Mouse (Mus musculus) retina, postnatal 7 days (tissue): Measurements from ENCODE around the gene Coro2b.

Experiments used
- DNase-seq: peaks from one replicate; pipeline ENCODE4 v3.0.0-alpha.2; 2012; ENCODE audit warnings: low read depth, low spot score

The Coro2b gene

GRCm38 (mm10) chr9:62438085-62438754 is 98.6 kb downstream of the Coro2b start:
- no peak for DNase-seq

GRCm38 (mm10) chr9:62437446-62437845 is 99.4 kb downstream of the Coro2b start:
- DNase-seq = no peak

GRCm38 (mm10) chr9:62435613-62436318 is 101.1 kb downstream of the Coro2b start:
- no peak for DNase-seq

- no peak for DNase-seq
These were observed 104.4 kb downstream of the Coro2b start for GRCm38 (mm10) chr9:62432261-62433060.

GRCm38 (mm10) chr9:62430741-62431140 is 106.1 kb downstream of the Coro2b start:
- no peak for DNase-seq

- no peak for DNase-seq
These were observed 109.8 kb downstream of the Coro2b start for GRCm38 (mm10) chr9:62427010-62427409.

GRCm38 (mm10) chr9:62426531-62426930 is 110.3 kb downstream of the Coro2b start:
- no peak for DNase-seq

- no peak for DNase-seq
These were observed 110.8 kb downstream of the Coro2b start for GRCm38 (mm10) chr9:62426021-62426420.

GRCm38 (mm10) chr9:62425265-62425664 is 111.6 kb downstream of the Coro2b start:
- DNase-seq = no peak

GRCm38 (mm10) chr9:62423871-62424270 is 113.0 kb downstream of the Coro2b start:
- no peak for DNase-seq

- no peak for DNase-seq
These were observed 113.9 kb downstream of the Coro2b start for GRCm38 (mm10) chr9:62422926-62423325.

GRCm38 (mm10) chr9:62421911-62422310 is 114.9 kb downstream of the Coro2b start:
- DNase-seq = no peak

- DNase-seq = no peak
These were observed 115.8 kb downstream of the Coro2b start for GRCm38 (mm10) chr9:62421027-62421426.

- no peak for DNase-seq
These were observed 116.5 kb downstream of the Coro2b start for GRCm38 (mm10) chr9:62420261-62420917.

- DNase-seq = no peak
These were observed 118.1 kb downstream of the Coro2b start for GRCm38 (mm10) chr9:62418742-62419141.

GRCm38 (mm10) chr9:62407357-62408146 is 129.3 kb downstream of the Coro2b start:
- no peak for DNase-seq

- DNase-seq = no peak
These were observed 130.3 kb downstream of the Coro2b start for GRCm38 (mm10) chr9:62406423-62407013.

- no peak for DNase-seq
These were observed 135.3 kb downstream of the Coro2b start for GRCm38 (mm10) chr9:62401589-62401988.

GRCm38 (mm10) chr9:62400531-62401170 is 136.2 kb downstream of the Coro2b start:
- DNase-seq = no peak

GRCm38 (mm10) chr9:62394163-62394562 is 142.7 kb downstream of the Coro2b start:
- no peak for DNase-seq
